Mouse (Mus musculus): ENCODE results near the gene Aldh3a1. TPM values are rescaled to one million over a fixed set of nuclear protein-coding genes. Genes with fewer than 3 reads are reported as not detected.

The Aldh3a1 gene
- total RNA-seq, 2 experiments from 2014 or later = 0.41 to 2.2 TPM

DNA sequence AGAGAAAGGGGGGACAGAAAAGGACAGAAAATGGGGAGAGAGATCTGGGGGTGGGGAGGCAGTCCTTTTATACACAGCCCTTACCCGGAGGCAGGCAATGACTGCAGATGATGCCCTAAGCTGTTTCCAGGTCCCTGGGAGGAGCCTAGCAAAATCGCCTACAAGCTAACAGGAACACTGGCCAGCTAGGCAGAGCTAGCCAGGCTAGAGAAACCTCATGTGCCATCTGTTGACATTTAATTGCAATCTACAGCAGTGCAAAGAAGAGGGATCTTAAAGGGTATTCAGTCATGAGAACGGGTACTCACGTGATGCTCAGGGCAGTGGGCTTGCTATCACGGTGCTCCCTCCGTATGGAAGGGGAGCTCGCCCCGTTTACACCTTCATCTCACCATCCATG, 20.5 kb downstream of the Aldh3a1 start:
- no peak for DNase-seq
- intact Hi-C loops (cut with DNase I) = no loop called here

DNA sequence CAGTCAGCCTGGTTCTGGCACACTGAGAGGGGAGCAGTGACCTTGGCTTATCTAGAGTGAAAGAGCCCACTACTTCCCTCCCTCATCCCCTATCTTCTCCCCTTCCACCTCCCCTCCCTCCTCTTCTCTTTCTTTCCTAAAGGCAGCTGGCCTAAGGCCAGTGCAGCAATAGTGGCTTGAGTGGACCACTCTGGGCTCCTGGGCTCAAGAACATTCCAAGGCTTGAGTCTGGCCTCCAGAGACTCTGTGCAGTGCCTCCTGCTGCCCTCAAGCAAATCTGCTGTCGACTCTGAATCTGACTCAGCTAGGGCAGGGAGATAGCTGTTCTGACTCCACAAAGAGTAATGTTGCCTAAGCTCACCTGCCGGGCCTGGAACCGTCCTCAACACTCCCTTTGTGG, 21.1 kb downstream of the Aldh3a1 start:
- no peak for DNase-seq
- intact Hi-C loops (cut with DNase I) = no loop called here

DNA sequence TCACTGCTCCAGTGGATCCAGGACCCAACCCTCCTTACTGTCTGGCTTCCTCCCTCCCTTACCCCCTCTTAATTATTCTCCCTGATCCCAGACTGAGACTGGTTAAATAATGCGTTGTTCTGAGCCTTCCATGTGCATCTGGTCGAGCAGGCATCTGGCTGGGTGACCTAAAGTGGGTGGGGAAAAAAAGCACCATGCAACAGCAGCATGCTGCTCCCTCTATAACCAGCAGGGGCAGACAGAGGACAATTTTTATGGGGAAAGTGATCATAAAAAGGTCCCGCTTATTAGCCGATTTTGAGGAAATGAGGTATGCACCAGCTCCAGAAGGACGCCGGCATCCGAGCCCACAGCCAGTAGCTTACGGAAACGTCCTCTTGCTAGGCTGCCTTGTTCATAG, 24.0 kb downstream of the Aldh3a1 start:
- DNase-seq = peak; percentile 70 to 79
- intact Hi-C loops (cut with DNase I) = loop anchor here (5.0 kb wide), 3 partner anchors 36 to 106 kb away; partner anchors contain the start of gene Aldh3a2

DNA sequence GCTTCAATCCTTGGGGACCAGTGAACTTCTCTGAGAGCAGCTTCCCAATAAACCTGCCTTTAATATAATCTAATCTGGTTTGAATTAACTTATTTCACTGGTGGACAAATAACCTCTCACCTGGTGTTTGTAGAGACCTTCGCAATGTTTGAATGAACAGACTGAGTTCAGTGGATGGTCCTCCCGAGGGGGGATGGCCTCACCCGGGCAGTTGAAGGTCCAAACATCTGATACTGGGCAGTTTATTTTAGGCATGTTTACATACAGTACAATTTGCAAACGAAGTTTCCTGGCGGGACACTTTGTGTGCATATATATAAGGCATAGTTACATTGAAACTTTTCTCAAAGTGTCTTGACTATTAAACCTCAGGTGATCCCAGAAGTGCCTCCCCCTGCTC, 26.8 kb downstream of the Aldh3a1 start:
- intact Hi-C loops (cut with DNase I) = loop anchor here (2.0 to 5.0 kb wide), 4 partner anchors 33 to 153 kb away; partner anchors contain the start of gene Aldh3a2
- no peak for DNase-seq

DNA sequence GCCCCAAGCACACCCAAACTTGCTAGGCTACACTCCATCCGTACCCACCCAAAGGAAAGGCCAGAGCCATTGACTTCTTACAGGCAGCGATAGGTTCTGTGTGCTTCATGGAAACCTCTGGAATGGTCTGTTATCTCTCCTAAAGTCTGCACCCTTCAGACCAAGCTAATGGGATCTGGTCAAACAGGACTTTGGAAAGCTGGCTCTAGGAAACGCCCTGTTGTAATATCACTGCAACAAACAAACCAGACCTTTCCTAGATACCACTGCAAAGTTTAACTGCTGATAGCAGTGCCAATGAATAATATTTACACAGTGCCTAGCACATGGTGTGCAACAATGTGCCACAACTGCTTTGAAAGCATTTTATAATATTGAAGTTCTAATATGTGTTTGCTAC, 28.7 kb downstream of the Aldh3a1 start:
- DNase-seq = no peak
- intact Hi-C loops (cut with DNase I) = no loop called here

DNA sequence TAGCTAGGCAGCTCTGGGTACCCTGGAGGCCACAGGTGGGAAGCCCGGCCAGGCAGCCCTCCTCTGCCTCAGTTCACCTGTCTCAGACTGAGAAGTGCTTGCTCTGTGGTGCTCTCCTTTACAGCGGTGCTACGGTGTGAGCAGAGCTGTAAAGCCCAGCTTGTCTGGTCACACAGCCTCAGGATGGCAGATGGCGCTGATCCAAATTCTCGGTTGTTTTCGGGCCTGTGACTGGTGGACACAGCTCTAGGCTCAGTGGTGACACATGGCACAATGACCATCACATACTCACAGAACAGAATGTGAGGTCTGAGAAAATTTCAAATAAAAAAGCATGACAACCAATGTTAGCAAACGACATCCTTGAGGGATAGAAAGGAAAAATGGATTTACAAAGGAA, 37.1 kb downstream of the Aldh3a1 start:
- intact Hi-C loops (cut with DNase I) = no loop called here
- no peak for DNase-seq

DNA sequence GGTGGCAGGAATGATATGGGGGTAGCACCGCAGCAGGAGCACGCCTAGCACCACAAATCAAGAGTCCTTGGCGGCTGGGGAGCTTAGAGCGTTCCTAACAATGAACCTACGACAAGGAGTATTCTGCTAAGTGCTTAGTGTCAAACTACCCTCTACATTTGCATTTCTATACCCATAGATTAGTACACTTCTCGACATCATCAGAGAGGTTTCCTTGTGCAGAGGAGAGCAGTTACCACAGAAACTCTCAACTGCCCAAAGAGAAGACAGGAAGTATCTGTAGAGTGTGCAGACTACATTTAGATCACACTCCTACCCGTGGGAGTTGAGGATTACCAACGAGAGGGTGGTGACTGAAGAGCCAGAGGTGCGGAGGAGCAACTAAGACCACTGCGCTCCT, 44.4 kb downstream of the Aldh3a1 start:
- DNase-seq = no peak
- intact Hi-C loops (cut with DNase I) = no loop called here

DNA sequence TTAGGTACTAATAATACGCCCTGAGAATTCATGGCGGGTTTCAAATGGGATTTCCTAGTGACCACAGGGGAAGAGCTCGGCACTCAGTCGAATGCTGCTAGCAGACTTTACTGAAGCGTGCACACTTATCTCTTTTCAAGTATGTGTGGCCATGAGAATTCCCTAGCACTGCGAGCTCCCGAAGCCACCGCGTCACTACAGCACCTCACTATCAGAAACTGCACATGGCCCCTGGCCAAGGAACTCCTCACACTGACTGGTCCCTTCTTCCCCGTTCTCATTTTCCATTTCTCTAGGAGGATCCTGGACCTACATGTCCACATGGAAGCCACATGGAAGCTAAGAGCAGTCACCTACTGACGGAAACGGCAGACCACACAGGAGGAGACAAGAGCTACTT, 45.5 kb downstream of the Aldh3a1 start:
- intact Hi-C loops (cut with DNase I) = no loop called here
- DNase-seq = no peak

DNA sequence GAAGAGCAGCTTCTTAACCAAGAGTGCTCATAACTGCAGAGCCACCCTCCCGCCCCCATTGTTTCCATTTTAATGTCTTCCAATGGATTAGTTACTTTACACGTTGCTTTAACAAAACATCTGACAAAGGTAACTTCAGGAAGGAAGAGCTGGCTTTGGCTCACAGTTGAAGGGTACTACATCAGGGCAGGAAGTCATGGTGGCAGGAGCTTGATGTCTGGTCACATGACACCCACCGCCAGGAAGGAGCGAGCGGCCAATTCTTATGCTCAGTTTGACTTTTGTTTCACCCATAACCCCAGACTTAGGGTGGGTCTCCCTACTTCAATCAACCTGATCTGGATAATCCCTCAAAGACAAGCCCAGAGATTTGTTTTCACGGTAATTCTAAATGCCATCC, 51.8 kb downstream of the Aldh3a1 start:
- DNase-seq = no peak
- intact Hi-C loops (cut with DNase I) = no loop called here

DNA sequence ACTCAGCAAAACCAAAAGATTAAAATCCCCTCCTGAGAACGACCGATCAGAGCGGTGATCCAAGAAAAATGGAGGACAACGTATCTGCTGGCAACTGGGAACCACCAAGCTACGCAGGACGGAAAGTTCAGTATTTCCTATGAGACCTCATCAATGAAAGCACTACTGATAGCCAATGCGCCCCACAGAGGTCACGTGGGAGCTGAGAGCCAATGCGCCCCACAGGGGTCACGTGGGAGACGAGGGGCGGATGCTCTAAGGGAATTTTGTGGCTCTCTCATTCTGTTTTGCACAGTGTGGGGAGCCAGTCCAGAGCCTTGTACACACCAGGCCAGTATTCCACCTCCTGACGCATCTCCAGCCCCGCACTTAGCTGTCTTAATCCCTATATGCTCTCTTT, 55.2 kb downstream of the Aldh3a1 start:
- intact Hi-C loops (cut with DNase I) = no loop called here
- no peak for DNase-seq

DNA sequence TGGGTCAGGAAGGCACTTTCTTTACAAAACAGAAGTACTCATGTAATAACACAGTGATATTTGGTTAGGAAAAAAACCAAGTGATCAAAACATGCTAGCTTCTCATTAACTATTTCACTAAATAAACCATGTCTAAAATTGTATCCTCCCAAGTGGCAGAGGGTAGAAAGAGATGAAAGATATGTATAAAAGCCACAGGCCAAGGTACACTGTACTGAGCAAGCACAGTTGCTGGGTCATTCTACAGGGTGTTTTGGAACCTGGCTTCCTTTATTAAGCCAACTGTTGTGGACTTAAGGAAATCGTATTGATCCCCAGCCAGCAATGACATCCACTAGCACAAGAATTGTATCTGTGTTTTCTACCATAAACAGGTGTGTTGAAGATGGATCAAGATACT, 56.5 kb downstream of the Aldh3a1 start:
- no peak for DNase-seq
- intact Hi-C loops (cut with DNase I) = no loop called here

DNA sequence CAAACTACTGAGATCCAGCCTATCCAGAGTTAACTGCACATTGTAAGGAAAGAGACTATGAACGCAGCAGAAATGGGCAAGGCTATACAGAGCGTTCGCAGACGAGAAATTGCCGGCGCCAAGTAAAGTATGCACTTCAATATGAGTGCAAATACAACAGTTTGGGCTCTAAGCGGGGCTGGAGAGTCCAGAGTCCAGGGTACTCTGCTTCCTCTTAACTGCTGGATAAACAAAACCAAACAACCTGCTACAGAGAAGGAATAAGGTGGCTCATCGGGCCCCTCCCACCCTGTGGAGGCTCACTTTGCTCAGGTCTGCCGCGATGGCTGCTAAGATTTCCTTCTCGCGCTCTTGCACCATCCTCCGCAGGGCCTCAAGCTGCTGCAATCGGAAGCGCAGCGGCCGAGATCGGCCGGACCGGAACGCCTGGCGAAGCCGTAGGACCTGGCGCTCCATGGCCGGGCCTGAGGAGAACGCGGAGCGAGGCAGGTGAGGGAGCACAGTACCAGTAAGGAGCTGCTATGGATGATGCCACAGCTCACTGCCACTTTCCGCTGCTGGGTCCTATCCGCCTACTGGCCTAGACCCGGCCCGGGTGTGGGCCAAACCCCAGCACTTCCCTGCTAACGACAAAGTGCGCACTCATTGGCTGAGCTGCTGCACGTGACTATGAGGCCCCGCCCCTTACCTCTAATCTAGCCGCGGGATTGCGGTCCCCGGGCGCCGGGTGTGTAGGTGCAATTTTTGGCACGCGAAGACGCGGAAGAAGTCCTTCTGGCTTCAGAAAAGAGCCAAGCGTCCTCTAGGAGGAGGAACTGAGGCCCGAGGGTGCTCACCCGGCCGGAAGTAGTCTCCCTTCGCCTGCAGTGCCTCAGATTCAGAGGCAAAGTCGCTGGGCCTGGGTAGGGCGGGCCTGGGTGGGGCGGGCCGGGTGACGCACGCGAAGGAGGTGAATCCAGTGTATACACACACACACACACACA, 59.5 kb downstream of the Aldh3a1 start, which contains the start of gene Aldh3a2:
TSS of gene Aldh3a2 (minus strand) at position 914 of the 983 bp plus-strand sequence.
- intact Hi-C loops (cut with DNase I) = loop anchor here (5.0 kb wide), 1 partner anchor 35 kb away; no protein-coding TSS in a partner anchor
- DNase-seq = peak; percentile 93 to 95

Other genes starting within 250 kb of the Aldh3a1 start
- gene Kcnj12, start 185.0 kb upstream of the Aldh3a1 start, total RNA-seq (2021) = 10 to 100 TPM; 27.5 to 29.0 TPM
- gene Tnfrsf13b, start 80.8 kb upstream of the Aldh3a1 start, total RNA-seq (2021) = 1 to 10 TPM in 1 of 2 experiments, under 1 TPM in 1; 0.91 to 1.1 TPM
- gene Usp22, start 32.5 kb upstream of the Aldh3a1 start, total RNA-seq (2021) = 10 to 100 TPM; 37.6 to 38.9 TPM
- gene Aldh3a2, start 59.9 kb downstream of the Aldh3a1 start, total RNA-seq (2021) = 10 to 100 TPM; 37.3 to 38.4 TPM
- gene Slc47a2, start 135.3 kb downstream of the Aldh3a1 start, total RNA-seq (2021) = not detected
- 10 to 100 TPM; 25.8 to 31.2 TPM for gene Slc47a1, start 170.8 kb downstream of the Aldh3a1 start, total RNA-seq (2021)
- under 1 TPM; 0.17 to 0.34 TPM for gene Rnf112, start 246.6 kb downstream of the Aldh3a1 start, total RNA-seq (2021)